Mouse (Mus musculus): ENCODE data around the gene Vwa3a. TPM values are rescaled to one million over a fixed set of nuclear protein-coding genes. Genes with fewer than 3 reads are reported as not detected.
"Not testable (repeated sequence)": the region's sequence is repeated elsewhere in the genome, so short reads cannot be mapped to it uniquely, and the experiment has no call there.

Gene Vwa3a
- total RNA-seq (2021) = 1 to 10 TPM in 1 of 2 experiments, under 1 TPM in 1; 0.48 to 1.1 TPM
- long read RNA-seq, experiment 1, partial matches to known transcripts = 1 of 1 reads
- long read RNA-seq, experiment 1, other reads (novel, unspliced or antisense) = 0 of 1 reads
- long read RNA-seq, experiment 2, partial matches to known transcripts = 1 of 1 reads
- long read RNA-seq, experiment 2, other reads (novel, unspliced or antisense) = 0 of 1 reads

GRCm38 (mm10) chr7:120739018-120739417, at the start of gene Vwa3a:
Gene Vwa3a (plus strand): TSS chr7:120739318.
- DNase-seq = no peak
- intact Hi-C loops (cut with DNase I) = no loop called here
- Histone ChIP-seq H3K27ac (peak within 1 kb of the TSS; percentile 68), H3K4me3 (peak within 1 kb of the TSS; percentile 45)
- TF ChIP-seq CTCF (IDR thresholded peaks at IDR 0.05) = no peak

DNA sequence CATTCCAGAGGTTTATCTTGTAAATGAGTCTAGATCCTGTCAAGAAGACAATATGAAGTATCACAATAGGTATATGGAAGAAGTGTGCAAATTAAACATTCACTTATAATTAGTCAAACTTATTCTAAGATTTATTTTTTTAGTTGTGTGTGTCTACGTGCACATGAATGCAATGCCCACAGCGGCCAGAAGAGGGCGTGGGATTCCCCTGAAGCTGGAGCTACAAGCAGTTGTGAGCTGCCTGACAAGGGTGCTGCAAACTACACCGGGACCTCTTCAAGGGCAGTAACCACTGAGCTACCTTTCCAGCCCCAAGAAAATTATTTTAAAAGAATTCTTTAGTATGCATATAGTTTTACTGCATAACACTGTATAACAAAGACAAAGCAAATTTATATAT, 48.5 kb upstream of the Vwa3a start:
- H3K4me3 ChIP-seq = no peak overlapping the region
- no peak for DNase-seq
- TF ChIP-seq CTCF (IDR thresholded peaks at IDR 0.05) = peak; percentile 44
- no peak overlapping the region for H3K27ac ChIP-seq
- intact Hi-C loops (cut with DNase I) = no loop called here

DNA sequence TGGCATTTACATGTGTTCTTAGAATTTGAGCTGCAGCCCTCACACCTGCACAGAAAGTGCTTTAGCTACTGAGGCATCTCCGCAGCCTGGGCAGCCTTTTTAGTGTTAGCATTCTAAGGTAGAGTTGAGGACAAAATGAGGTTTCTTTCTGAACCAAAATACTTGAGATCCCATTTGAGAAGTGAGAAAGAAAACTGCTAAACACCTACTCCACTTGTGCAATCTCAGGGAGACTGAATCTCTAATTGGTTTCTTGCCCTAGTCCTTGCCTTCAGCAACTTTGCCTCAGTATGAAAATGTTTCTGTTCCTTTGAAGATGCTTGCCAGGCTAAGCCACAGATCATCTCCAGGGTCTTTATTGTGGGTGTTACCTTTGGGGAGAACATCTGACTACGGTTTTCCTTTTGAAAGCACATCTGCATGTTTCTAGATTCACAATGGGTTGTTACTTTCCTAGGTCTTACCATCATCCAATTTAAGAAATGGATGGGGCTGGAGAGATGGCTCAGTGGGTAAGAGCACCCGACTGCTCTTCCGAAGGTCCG, 45.2 kb upstream of the Vwa3a start:
- no peak overlapping the region for H3K27ac ChIP-seq
- intact Hi-C loops (cut with DNase I) = no loop called here
- no peak for TF ChIP-seq CTCF (IDR thresholded peaks at IDR 0.05)
- no peak for DNase-seq
- H3K4me3 ChIP-seq = no peak overlapping the region

GRCm38 (mm10) chr7:120695196-120695595, 43.9 kb upstream of the Vwa3a start:
- H3K27ac ChIP-seq = no peak overlapping the region
- intact Hi-C loops (cut with DNase I) = no loop called here
- no peak for DNase-seq
- H3K4me3 ChIP-seq = no peak overlapping the region
- no peak for TF ChIP-seq CTCF (IDR thresholded peaks at IDR 0.05)

GRCm38 (mm10) chr7:120695641-120696040, 43.5 kb upstream of the Vwa3a start:
- DNase-seq = no peak
- intact Hi-C loops (cut with DNase I) = no loop called here
- no peak for TF ChIP-seq CTCF (IDR thresholded peaks at IDR 0.05)
- no peak overlapping the region for H3K27ac ChIP-seq
- no peak overlapping the region for H3K4me3 ChIP-seq

GRCm38 (mm10) chr7:120696331-120696730, 42.8 kb upstream of the Vwa3a start:
- no peak overlapping the region for H3K4me3 ChIP-seq
- intact Hi-C loops (cut with DNase I) = no loop called here
- H3K27ac ChIP-seq = no peak overlapping the region
- no peak for DNase-seq
- no peak for TF ChIP-seq CTCF (IDR thresholded peaks at IDR 0.05)

DNA sequence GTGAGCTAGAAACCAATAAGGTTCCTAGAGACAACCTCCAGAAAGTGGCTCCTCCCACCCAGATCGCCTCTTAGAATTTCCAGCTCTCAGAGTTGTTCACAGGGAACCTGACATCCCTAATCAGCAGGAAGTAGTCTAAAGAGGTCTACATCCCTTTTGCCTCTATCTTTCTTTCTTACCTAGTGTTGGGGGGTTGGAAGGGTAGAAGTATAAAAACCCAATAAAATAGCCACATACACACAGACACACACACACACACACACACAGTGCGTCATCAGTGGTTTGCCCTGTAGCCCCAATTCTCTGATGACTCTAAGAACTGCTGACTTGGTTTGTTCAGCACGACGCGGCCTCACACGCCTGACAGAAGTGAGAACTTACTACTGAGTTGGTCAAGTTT, 39.5 kb upstream of the Vwa3a start:
- Histone ChIP-seq H3K4me3 (no peak overlapping the region), H3K27ac (no peak overlapping the region)
- intact Hi-C loops (cut with DNase I) = no loop called here
- TF ChIP-seq CTCF (IDR thresholded peaks at IDR 0.05) = no peak
- DNase-seq = no peak

DNA sequence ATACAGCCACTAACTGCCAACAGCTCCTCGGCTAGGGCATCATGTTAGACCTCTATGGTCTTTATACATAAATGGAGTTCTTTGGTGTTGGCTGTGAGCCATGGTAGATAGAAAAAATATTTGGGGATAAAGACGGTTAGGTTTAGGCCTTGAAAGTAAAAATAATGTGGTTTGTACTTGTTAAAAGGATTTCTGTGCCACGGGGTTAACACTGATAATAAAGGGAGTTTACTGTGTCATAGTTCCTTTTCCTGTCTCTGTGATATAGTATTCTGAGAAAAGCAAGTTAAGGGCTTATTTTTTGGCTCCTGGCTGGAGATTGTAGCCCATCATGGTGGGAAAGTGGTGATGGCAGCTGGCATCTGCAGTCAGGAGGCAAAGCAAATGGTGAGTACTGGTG, 35.2 kb upstream of the Vwa3a start:
- Histone ChIP-seq H3K27ac (no peak overlapping the region), H3K4me3 (no peak overlapping the region)
- DNase-seq = no peak
- TF ChIP-seq CTCF (IDR thresholded peaks at IDR 0.05) = no peak
- intact Hi-C loops (cut with DNase I) = no loop called here

- no peak overlapping the region for H3K27ac ChIP-seq
- intact Hi-C loops (cut with DNase I) = no loop called here
- no peak for DNase-seq
Measured at GRCm38 (mm10) chr7:120712071-120712470, 27.0 kb upstream of the Vwa3a start.

DNA sequence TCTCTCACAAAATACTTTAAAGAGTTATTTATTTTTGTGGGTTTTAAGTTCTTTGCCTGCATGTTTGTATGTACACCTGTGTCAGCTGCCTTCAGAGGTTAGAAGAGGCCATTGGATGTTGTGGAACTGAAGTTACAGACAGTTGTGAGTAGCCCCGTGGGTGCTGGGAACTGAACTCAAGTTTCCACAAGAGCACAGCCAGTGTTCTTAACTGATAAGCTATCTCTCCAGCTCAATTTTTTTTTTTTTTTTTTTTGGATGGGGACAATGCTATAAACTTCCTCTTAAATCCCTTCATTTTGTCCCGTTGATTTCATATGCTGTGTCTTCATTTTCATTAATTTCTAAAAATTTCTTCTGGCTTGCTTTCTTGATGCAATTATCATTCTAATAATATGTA, 25.9 kb upstream of the Vwa3a start:
- Histone ChIP-seq H3K27ac (no peak overlapping the region), H3K4me3 (no peak overlapping the region)
- TF ChIP-seq CTCF (IDR thresholded peaks at IDR 0.05) = no peak
- no peak for DNase-seq
- intact Hi-C loops (cut with DNase I) = no loop called here

More at GRCm38 (mm10) chr7:120712071-120712470, 27.0 kb upstream of the Vwa3a start:
- TF ChIP-seq CTCF (IDR thresholded peaks at IDR 0.05) = no peak
- no peak overlapping the region for H3K4me3 ChIP-seq

DNA sequence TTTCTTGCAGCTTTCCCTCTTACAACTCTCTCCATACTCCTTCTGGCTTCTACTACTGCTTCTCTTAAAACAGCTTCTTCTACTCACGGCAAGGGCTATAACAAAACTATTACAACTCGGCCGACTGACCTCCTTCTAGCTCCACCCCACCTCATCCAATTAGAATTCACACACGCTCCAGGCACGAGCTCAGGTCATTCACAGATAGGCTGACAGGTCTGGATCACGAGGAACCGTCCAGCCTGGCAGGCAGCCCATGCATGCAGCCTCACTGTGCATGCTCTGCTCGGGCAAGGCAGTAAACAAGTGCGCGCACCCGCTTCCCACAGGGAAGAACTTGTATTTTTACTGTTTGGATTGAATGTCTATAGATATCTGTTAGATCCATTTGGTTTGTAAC, 25.2 kb upstream of the Vwa3a start:
- H3K27ac ChIP-seq; DNase-seq; intact Hi-C loops (cut with DNase I); H3K4me3 ChIP-seq: not testable (repeated sequence)

GRCm38 (mm10) chr7:120717261-120717660, 21.9 kb upstream of the Vwa3a start:
- DNase-seq = no peak
- H3K4me3 ChIP-seq = no peak overlapping the region
- intact Hi-C loops (cut with DNase I) = no loop called here
- TF ChIP-seq CTCF (IDR thresholded peaks at IDR 0.05) = no peak
- H3K27ac ChIP-seq = no peak overlapping the region

- DNase-seq = no peak
- TF ChIP-seq CTCF (IDR thresholded peaks at IDR 0.05) = no peak
- intact Hi-C loops (cut with DNase I) = no loop called here
- peak overlapping the region; percentile 64; the same call in 1 of the 2 replicates for H3K27ac ChIP-seq
- no peak overlapping the region for H3K4me3 ChIP-seq
Measured at GRCm38 (mm10) chr7:120721051-120721450, 18.1 kb upstream of the Vwa3a start.

GRCm38 (mm10) chr7:120721456-120721855, 17.7 kb upstream of the Vwa3a start:
- DNase-seq = peak; percentile 50
- H3K27ac ChIP-seq = peak overlapping the region; percentile 64
- intact Hi-C loops (cut with DNase I) = no loop called here
- peak overlapping the region; percentile 15 for H3K4me3 ChIP-seq
- TF ChIP-seq CTCF (IDR thresholded peaks at IDR 0.05) = no peak
